Mouse (Mus musculus): Measurements from ENCODE around the gene Neurl1b. TPM values are rescaled to one million over a fixed set of nuclear protein-coding genes. Genes with fewer than 3 reads are reported as not detected.

Gene Neurl1b
- polyA plus RNA-seq, 1 experiment from 2014 or later = 0.67 TPM

- H3K27me3 ChIP-seq = peaks cover 12% of the 10 kb centered on the region; the same call in 1 of the 2 replicates
- no peak overlapping the region for H3K9ac ChIP-seq
- no peak overlapping the region for H3K4me3 ChIP-seq
- 60% methylated on average over 10 of the region's 10 CpGs for WGBS
- no peak overlapping the region for H3K4me2 ChIP-seq
- no peaks in the 10 kb centered on the region for H3K36me3 ChIP-seq
- H3K4me1 ChIP-seq = no peaks in the 10 kb centered on the region
- no peak overlapping the region for H3K27ac ChIP-seq
- no peaks in the 10 kb centered on the region for H3K9me3 ChIP-seq
- no peak for ATAC-seq (ENCODE audit: insufficient number of reproducible peaks, insufficient read depth, low FRiP score, low TSS enrichment, low read depth)
These were observed 9.1 kb upstream of the Neurl1b start for GRCm38 (mm10) chr17:26405340-26406100.

- H3K4me3 ChIP-seq = no peak overlapping the region
- H3K9ac ChIP-seq = no peak overlapping the region
- H3K4me1 ChIP-seq = peaks cover 17% of the 10 kb centered on the region
- no peak overlapping the region for H3K27ac ChIP-seq
- 79% methylated on average over 5 of the region's 5 CpGs for WGBS
- H3K4me2 ChIP-seq = no peak overlapping the region
- H3K36me3 ChIP-seq = no peaks in the 10 kb centered on the region
- no peak for ATAC-seq (ENCODE audit: insufficient number of reproducible peaks, insufficient read depth, low FRiP score, low TSS enrichment, low read depth)
- peaks cover 83% of the 10 kb centered on the region for H3K27me3 ChIP-seq
- no peaks in the 10 kb centered on the region for H3K9me3 ChIP-seq
These were observed 1.7 kb upstream of the Neurl1b start for GRCm38 (mm10) chr17:26412967-26413366.

- Histone ChIP-seq H3K9me3 (no peaks in the 10 kb centered on the region), H3K4me2 (peak overlapping the region; percentile 99), H3K4me3 (peak overlapping the region; percentile 59), H3K4me1 (peaks cover 17% of the 10 kb centered on the region), H3K36me3 (no peaks in the 10 kb centered on the region), H3K9ac (peak overlapping the region; percentile 70), H3K27me3 (peaks cover 92% of the 10 kb centered on the region), H3K27ac (no peak overlapping the region)
- WGBS = 15% methylated on average over 5 of the region's 5 CpGs
- ATAC-seq (ENCODE audit: insufficient number of reproducible peaks, insufficient read depth, low FRiP score, low TSS enrichment, low read depth) = no peak
These were observed 476 bp upstream of the Neurl1b start for GRCm38 (mm10) chr17:26414184-26414522.

GRCm38 (mm10) chr17:26415355-26415865 lies 781 bp downstream of the Neurl1b start:
- Histone ChIP-seq H3K36me3 (no peaks in the 10 kb centered on the region), H3K27ac (no peak overlapping the region), H3K4me3 (peak overlapping the region; percentile 59), H3K9me3 (no peaks in the 10 kb centered on the region), H3K4me1 (peaks cover 17% of the 10 kb centered on the region), H3K27me3 (peaks cover 82% of the 10 kb centered on the region), H3K4me2 (peak overlapping the region; percentile 99), H3K9ac (peak overlapping the region; percentile 70)
- 3% methylated on average over 27 of the region's 27 CpGs for WGBS
- ATAC-seq (ENCODE audit: insufficient number of reproducible peaks, insufficient read depth, low FRiP score, low TSS enrichment, low read depth) = peak; percentile 62; the same call in 1 of the 2 replicates

- ATAC-seq (ENCODE audit: insufficient number of reproducible peaks, insufficient read depth, low FRiP score, low TSS enrichment, low read depth) = no peak
- Histone ChIP-seq H3K9ac (no peak overlapping the region), H3K4me1 (peaks cover 17% of the 10 kb centered on the region), H3K9me3 (no peaks in the 10 kb centered on the region), H3K4me2 (peak overlapping the region; percentile 99; the same call in 1 of the 2 replicates), H3K36me3 (no peaks in the 10 kb centered on the region), H3K4me3 (no peak overlapping the region), H3K27me3 (peaks cover 75% of the 10 kb centered on the region), H3K27ac (no peak overlapping the region)
- 65% methylated on average over 3 of the region's 3 CpGs for WGBS
These were observed 1.5 kb downstream of the Neurl1b start for GRCm38 (mm10) chr17:26416141-26416540.

- Histone ChIP-seq H3K36me3 (no peaks in the 10 kb centered on the region), H3K4me1 (peaks cover 17% of the 10 kb centered on the region), H3K9ac (no peak overlapping the region), H3K9me3 (no peaks in the 10 kb centered on the region), H3K4me2 (no peak overlapping the region), H3K4me3 (no peak overlapping the region), H3K27ac (no peak overlapping the region), H3K27me3 (peaks cover 58% of the 10 kb centered on the region)
- 80% methylated on average over 6 of the region's 6 CpGs for WGBS
- ATAC-seq (ENCODE audit: insufficient number of reproducible peaks, insufficient read depth, low FRiP score, low TSS enrichment, low read depth) = no peak
These were observed 3.3 kb downstream of the Neurl1b start for GRCm38 (mm10) chr17:26417770-26418421.

- Histone ChIP-seq H3K4me1 (peaks cover 10% of the 10 kb centered on the region), H3K4me2 (no peak overlapping the region), H3K4me3 (no peak overlapping the region), H3K9me3 (no peaks in the 10 kb centered on the region), H3K9ac (no peak overlapping the region), H3K27me3 (peaks cover 43% of the 10 kb centered on the region), H3K36me3 (no peaks in the 10 kb centered on the region), H3K27ac (no peak overlapping the region)
- WGBS = 70% methylated on average over 7 of the region's 7 CpGs
- no peak for ATAC-seq (ENCODE audit: insufficient number of reproducible peaks, insufficient read depth, low FRiP score, low TSS enrichment, low read depth)
These were observed 6.0 kb downstream of the Neurl1b start for GRCm38 (mm10) chr17:26420491-26421247.

GRCm38 (mm10) chr17:26421561-26421960 lies 6.9 kb downstream of the Neurl1b start:
- no peak overlapping the region for H3K27ac ChIP-seq

GRCm38 (mm10) chr17:26422390-26422789 lies 7.8 kb downstream of the Neurl1b start:
- H3K4me1 ChIP-seq = peaks cover 10% of the 10 kb centered on the region
- WGBS = 77% methylated on average over 6 of the region's 6 CpGs
- H3K27ac ChIP-seq = no peak overlapping the region
- no peak for ATAC-seq (ENCODE audit: insufficient number of reproducible peaks, insufficient read depth, low FRiP score, low TSS enrichment, low read depth)
- H3K27me3 ChIP-seq = peaks cover 28% of the 10 kb centered on the region
- no peaks in the 10 kb centered on the region for H3K9me3 ChIP-seq
- no peak overlapping the region for H3K4me2 ChIP-seq
- H3K4me3 ChIP-seq = no peak overlapping the region
- H3K9ac ChIP-seq = no peak overlapping the region
- no peaks in the 10 kb centered on the region for H3K36me3 ChIP-seq

More at GRCm38 (mm10) chr17:26421561-26421960, 6.9 kb downstream of the Neurl1b start:
- H3K9me3 ChIP-seq = no peaks in the 10 kb centered on the region
- H3K9ac ChIP-seq = no peak overlapping the region
- H3K27me3 ChIP-seq = peaks cover 34% of the 10 kb centered on the region
- no peak overlapping the region for H3K4me2 ChIP-seq
- no peak for ATAC-seq (ENCODE audit: insufficient number of reproducible peaks, insufficient read depth, low FRiP score, low TSS enrichment, low read depth)
- peaks cover 10% of the 10 kb centered on the region for H3K4me1 ChIP-seq
- no peak overlapping the region for H3K4me3 ChIP-seq
- WGBS = 45% methylated on average over 3 of the region's 3 CpGs
- no peaks in the 10 kb centered on the region for H3K36me3 ChIP-seq

GRCm38 (mm10) chr17:26423967-26424641 lies 9.5 kb downstream of the Neurl1b start:
- no peaks in the 10 kb centered on the region for H3K9me3 ChIP-seq
- ATAC-seq (ENCODE audit: insufficient number of reproducible peaks, insufficient read depth, low FRiP score, low TSS enrichment, low read depth) = no peak
- peaks cover 13% of the 10 kb centered on the region for H3K27me3 ChIP-seq
- H3K27ac ChIP-seq = no peak overlapping the region
- H3K4me2 ChIP-seq = 0 out of 2 replicates have a peak overlapping the region, but pooled peaks have one; percentile 1
- H3K36me3 ChIP-seq = no peaks in the 10 kb centered on the region
- H3K4me3 ChIP-seq = no peak overlapping the region
- peaks cover 10% of the 10 kb centered on the region for H3K4me1 ChIP-seq
- 33% methylated on average over 11 of the region's 11 CpGs for WGBS
- H3K9ac ChIP-seq = no peak overlapping the region
